Mouse (Mus musculus) urinary bladder, postnatal 4 days (tissue): ENCODE measurements around the gene Tef.

Experiments
- DNase-seq, 2 experiments: peaks; one replicate each; pipeline ENCODE4 v3.0.0; 2021 to 2022; ENCODE audit warnings: low spot score in 2 of 2

Gene Tef

GRCm38 (mm10) chr15:81848301-81848700 lies 46.1 kb downstream of the Tef start:
- no peak for DNase-seq

DNA sequence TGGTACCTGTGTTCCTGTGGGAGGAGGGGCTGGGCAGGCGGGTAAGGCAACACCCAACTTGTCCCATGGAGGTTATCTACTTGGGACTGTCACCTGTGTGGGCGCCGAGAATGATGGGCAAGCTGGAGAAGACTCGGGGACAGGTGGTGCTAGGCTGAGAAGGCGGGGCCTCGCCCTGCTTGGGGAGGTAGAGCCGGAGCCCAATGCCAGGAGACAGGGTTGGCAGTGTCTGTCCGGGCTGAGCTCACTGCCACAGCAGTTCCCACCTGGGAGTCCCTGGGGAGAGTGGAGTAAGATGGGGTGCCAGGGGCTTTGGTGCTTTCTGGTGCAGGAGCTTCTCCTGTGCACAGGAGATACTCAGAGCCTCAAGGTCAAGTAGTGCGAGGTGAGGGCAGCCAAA lies 46.9 kb downstream of the Tef start:
- no peak for DNase-seq

DNA sequence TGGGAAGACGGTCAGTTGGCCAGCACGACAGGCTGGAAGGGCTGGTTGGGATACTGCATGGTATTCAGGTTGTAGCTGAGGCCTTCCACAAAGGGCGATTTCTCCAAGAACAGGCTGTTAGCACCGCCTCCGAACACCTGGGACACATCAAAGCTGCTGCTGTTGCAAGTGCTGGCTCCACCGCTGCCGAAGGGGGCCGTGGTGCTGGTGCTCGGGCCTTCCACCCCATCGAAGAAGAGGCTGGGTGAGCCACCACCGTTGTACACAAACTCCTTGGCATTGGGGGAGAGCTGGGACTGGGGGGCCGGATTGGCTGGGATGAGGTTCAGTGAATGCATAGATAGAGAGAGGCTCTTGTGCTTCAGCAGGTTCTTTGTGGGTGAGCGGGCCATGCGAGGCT lies 48.5 kb downstream of the Tef start:
- no peak for DNase-seq

DNA sequence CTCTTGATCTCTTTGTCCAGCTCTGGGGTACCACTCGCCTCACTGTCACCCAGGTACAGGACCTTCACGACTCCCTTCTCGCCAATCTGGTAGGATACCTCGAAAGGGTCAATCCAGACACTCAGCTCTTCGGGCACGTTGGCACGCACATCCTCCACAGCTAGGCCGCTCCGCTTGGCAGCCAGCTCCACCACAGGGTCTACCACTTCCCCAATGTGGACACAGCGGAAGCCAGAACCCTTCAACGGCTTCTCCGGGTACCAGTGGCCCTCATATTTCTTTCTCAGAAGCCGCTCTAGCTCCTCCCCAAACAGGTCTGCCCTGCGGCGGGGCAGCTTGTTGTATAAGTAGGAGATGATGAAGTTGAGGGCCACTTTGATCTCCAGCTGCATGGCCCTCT lies 49.2 kb downstream of the Tef start:
- DNase-seq, result no peak

DNA sequence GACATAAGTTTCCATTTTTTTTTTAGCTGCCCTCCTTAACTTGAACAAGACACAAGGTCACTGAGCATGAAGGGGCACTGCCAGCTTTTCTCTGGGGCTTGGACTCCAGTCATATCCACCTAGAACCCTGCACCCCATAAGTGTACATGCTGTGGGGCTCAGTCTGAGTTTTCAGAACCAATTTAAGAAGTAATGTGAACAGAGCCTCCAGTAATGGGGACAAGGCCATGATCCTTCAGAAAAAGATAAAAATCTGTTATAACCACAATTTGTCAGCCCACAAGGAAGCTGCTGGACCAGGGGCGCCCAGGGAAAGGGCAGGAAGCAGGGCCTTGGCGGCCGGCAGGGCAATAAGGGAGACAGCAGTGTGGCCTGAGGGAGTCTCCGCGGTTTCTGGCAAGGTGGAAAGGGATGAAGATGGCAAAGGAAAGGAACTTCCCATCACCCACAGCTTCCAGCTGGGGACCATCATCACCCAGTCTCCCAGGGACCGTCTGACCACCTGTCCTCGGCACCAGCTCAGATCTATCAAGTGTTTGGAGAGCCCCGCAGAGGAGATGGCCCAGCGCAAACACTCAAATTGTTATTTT lies 50.3 kb downstream of the Tef start:
- DNase-seq, result no peak

DNA sequence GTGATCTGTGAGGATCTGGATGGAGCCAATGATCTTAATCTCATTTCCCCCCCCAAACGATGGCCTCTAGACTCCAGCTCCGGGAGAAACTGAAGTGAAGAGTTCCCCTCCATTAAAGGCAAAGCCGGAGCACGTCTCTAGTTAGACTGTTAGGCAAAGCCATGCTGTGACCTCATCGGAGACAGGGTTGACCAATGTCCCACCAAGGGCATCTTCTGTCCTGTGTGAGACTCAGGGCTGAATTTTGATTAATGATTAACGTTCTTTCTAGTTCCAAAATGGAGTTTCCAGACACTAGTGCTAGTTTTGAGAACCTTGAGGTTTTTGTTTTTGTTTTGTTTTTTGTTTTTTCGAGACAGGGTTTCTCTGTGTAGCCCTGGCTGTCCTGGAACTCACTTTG lies 50.9 kb downstream of the Tef start:
- no peak for DNase-seq

DNA sequence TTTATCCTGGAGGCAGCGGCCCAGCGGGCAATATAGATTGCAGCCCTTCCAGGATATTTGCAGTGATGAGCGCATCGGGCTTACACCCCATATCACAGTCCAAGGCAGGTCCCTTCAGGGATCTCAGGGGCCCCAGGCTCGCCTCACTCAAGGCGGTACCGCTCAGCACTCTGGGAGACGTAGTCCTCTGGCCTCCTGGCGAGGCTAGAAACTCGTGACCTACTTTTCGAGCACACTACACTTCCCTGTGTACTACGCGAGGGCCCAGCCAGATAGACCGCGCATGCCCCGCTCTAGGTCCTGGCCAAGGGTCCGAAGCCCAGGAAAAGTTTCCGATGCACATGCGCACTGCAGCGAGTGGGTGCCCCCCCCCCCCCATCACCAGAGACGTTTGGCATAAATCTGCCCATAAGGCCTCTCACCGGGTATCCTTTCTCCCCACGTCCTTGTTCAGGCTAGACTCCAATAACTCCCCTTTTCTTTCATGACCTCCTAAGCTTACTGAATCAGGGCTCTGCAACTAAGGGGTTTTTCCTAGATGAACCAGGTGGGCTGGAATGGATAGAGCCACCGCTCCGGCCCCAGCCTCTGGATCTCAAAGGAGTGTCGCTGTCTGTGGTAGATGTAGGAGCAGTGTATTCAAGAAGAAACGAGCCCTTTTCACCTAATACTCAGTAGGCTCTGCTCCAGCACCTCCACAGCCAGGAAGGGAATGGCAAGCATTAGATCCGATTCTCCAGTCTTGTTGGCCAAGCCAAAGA lies 54.0 kb downstream of the Tef start:
- peak; percentile 77 to 80 for DNase-seq

- no peak for DNase-seq
Measured at GRCm38 (mm10) chr15:81856938-81857723, 54.9 kb downstream of the Tef start.

DNA sequence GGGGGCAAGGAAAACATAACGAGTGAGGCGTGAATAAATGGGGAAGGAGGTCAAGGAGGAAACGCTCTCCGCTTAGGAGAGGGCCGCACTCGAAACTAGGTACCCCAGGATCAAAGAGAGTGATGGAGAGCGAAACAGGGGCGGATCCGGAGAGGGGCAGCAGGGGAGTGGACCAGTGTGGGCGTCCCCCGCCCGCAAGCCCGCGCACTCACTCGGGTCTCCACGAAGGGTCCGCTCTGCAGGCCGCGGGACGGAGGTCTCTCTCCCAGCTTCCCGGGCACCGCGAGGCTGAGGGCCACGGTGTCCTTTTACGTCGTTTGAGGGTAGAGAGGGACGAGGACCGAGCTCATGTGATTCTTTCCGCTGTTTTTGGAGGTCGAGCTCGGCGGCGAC lies 55.5 kb downstream of the Tef start:
- peak in 1 of 2 experiments; percentile 53 for DNase-seq

DNA sequence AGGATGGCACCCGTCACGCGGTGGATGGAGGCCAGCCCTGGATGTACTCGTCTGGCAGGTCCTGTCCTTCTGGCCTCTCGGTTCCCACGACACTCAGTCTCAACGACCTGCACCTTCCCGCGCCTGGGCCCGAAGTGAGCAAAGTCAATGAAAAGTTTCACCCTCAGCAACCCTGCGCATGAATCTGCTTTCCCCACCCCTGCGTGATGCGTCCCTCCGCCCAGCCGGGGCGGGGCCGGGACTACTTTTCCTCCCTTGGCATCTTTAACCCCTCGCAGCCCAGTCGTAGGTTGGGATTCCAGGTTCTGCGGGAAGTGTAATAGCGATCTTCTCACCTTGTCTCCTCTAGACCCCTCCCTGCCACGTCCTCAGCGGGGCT lies 55.9 kb downstream of the Tef start:
- peak; percentile 90 to 93 for DNase-seq

- peak in 1 of 2 experiments; percentile 56 for DNase-seq
Measured at GRCm38 (mm10) chr15:81858517-81859329, 56.5 kb downstream of the Tef start, which contains the start of gene Tob2. Gene Tob2, minus strand, starts transcription at chr15:81858796.

GRCm38 (mm10) chr15:81859330-81860255 lies 57.4 kb downstream of the Tef start:
- peak; percentile 65 to 69 for DNase-seq

- DNase-seq, result no peak
Measured at GRCm38 (mm10) chr15:81860471-81861135, 58.4 kb downstream of the Tef start.

GRCm38 (mm10) chr15:81864238-81864637 lies 62.0 kb downstream of the Tef start:
- DNase-seq, result no peak

DNA sequence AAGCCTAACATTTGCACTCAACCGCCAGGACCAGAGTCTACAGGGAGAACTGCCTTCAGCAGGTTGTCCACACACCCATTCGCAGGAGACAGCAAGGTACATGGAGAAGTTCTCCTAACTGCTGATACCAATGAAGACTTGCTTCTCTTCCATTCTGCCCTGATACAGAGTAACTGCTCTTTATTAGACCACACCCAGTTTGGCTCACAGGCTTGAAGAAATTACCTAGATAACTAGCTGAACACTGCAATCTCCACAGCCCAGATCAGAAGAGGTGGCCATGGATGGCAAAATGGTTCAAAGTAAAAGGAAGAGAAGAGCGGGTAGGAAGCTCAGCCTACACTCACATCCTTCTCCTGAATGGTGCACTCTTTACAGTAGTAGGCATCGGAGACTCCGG lies 67.8 kb downstream of the Tef start:
- DNase-seq, result no peak

DNA sequence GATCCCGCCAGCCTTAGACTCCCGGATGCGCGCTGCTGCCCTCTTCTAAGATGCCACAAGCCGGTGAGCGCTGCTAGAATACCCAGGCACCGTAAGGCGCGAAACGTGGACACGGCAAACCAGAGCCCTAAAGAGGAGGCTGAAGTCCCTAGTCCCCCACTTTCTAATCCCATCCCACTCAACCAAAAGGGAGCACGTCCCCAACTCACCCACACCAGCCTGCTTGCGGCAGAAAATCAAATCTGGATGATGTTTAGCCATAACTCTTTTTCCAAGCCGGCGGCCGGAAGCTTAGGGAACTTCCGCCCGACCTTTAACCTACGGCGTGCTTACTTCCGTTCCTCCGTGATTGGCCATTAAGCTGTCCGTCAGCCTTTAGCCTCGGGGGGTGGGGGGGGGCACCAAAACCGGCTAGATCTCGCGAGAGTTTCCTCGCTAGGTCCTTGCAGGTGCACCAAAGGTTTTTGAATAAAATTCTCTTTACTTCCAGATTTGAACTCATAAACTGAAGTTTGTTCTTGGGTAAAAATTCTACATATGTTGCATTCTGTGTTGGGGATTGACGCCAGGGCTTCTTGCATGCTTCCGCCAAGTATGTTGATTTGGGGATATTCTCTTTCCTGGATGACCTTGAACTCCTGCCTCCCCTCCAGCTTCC lies 69.5 kb downstream of the Tef start, which contains the start of gene Phf5a:
TSS of gene Phf5a (minus strand) at position 308 of the 658 bp plus-strand sequence.
- peak; percentile 77 to 86 for DNase-seq

DNA sequence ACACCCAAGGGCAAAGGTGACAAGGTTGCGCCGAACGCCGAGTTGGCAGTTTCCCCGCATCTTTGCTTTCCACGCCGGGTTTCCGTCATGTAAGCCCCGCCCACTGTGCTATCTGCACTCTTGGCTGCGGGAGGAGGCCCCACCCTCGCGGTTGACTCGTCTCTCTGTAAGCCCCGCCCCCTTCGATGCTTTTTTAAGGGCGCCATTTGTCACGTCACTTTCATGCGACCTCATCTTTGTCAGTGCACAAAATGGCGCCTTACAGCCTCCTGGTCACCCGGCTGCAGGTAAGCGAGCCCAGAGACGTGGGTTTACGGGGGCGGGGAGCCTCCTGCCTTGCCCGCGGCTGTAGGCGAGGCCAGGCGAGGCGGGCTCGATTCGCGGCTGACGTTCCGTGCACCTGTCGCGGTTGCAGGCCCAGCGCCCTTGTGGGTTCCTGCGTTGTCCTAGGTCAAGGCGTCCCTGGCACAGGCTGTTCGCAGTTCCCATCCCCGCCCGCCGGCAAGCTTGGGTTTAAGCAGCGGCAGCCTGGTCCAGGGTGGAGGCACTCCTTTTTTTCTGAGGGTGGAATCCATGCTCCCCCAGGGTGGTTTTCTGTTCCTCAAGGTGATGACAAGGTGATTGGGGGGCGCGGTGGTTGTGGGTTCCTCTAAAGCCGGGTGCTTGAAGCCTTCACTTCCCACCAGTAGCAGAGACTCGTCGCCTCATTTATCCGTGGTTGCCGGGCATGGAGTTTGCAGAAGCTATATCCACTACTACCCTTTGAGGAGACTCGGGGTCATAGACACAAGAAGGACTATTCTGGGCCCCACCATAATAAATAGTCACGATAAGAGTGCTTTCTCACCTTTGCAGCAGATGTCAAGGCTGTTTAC lies 70.3 kb downstream of the Tef start, which contains the start of gene Aco2:
TSS of gene Aco2 (plus strand) at position 48 of the 875 bp plus-strand sequence.
- peak; percentile 97 to 99 for DNase-seq
